ENCODE assay signal across 7 mouse cellular contexts in the genomic region with DNA sequence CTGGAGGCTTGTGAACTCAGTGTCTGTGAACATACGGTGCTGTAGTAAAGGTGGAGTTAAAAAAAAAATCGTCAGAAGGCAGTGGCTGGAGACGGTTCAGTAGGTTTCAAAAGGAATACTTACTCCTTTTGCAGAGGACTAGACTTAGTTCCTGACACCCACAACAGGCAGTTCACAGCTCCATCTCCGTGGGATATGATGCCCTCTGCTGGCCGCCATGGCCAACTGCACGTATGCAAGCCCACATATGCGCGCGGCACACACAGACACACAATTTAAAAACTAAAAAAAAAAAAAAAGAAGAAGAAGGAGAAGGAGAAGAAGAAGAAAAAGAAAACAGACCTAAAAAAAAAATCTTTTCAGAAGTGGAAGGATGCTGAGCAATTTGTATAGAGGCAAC. TPM values are rescaled to one million over a fixed set of nuclear protein-coding genes. Genes with fewer than 3 reads are reported as not detected.
DNase-seq lines count a peak whose midpoint lies in the region.

No protein-coding gene starts in this region.

- peak; percentile 12 for DNase-seq in urinary bladder, postnatal 14 days (ENCODE audit: low spot score)
- no peak for DNase-seq in urinary bladder, postnatal 10 days (ENCODE audit: low spot score)
- peak; percentile 52 for DNase-seq in brain, adult 2 months (ENCODE audit: low read depth, low spot score)
- peak; percentile 50 for DNase-seq in heart, postnatal 4 days
- DNase-seq in lung, postnatal 10 days = peak; percentile 45
- DNase-seq in spleen, postnatal 4 days (ENCODE audit: low spot score in 2 of 2) = peak; percentile 55 to 77
- no peak for DNase-seq in right cerebral cortex, postnatal 36 days (ENCODE audit: low spot score in 2 of 2)

RNA-seq across cellular contexts. Expression of a gene that starts 34.5 kb away (rescaled TPM):
- total RNA-seq in heart, postnatal 4 days (2021) = under 1 TPM; 0.38 TPM

RNA-seq across cellular contexts. Expression of a gene that starts 51.5 kb away (rescaled TPM):
- total RNA-seq in heart, postnatal 4 days (2021) = 10 to 100 TPM; 12.8 to 13.4 TPM

Comparison
In these comparisons a context has a peak if more than half of its experiments do, and no peak if none do; other contexts are left out.
1. DNase-seq: peak in urinary bladder, postnatal 14 days (single experiment), brain, adult 2 months (single experiment), heart, postnatal 4 days (single experiment), lung, postnatal 10 days (single experiment) and spleen, postnatal 4 days (2 of 2); none in urinary bladder, postnatal 10 days (single experiment) and right cerebral cortex, postnatal 36 days (0 of 2).